10 mouse cellular contexts compared by ENCODE assay signal in the genomic region with DNA sequence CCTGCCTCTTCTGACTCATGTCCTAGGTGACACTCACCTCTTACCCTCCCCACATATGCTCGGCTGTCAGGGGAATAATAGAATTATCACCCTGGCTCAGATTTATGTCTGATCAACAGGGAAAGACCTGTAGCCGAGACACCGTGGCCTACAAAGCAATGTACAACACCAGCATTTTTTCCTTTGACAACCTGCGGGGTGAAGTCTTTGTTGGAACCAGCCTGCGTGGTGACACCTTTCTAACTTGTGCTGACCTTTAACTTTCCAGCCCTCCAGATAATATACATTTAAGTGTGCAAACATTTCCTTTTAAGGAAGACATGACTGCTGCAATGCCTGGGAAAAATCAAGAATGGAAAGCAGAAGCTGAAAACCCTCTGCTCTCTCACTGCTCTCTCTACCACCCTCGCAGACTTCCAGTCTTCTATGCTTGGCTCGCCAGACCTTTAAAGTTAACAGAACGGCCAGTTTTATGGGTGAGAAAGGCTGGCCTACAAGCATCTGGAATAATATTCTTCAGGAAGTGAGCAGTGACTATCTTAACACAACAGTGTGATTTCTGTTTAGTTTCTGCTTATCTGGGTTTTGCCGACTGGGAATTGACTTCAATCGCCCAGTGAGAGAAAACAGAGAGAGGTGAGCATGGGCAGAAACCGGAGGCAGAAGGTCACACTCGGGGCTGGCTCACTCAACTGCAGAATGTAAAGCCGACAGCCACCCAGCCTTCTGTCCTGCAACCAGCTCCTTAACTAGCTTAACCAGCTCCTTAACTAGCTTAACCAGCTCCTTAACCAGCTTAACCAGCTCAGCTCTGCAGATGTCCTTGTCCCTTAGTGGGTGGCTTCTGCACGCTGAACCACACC. TPM values are rescaled to one million over a fixed set of nuclear protein-coding genes. Genes with fewer than 3 reads are reported as not detected.
A peak's percentile ranks its signal among the peaks of the same experiment; 100 is the strongest.
DNase-seq lines count a peak whose midpoint lies in the region; ATAC-seq lines count a peak whose summit lies in the region.
"Had no signal": no experiment of that assay in that cellular context is flagged by ENCODE, and none has a peak within 500 bp of the region (broad histone marks: within the 10 kb centered on the region; RNA-seq: fewer than 3 reads in every experiment).

No protein-coding gene starts in this region.

- no peak overlapping the region for H3K9ac ChIP-seq in kidney, embryonic 15.5 days
- no peak overlapping the region for H3K9ac ChIP-seq in midbrain, embryonic 15.5 days

- H3K27me3 ChIP-seq in kidney, embryonic 15.5 days: no peaks in the 10 kb centered on the region
- no peaks in the 10 kb centered on the region for H3K27me3 ChIP-seq in embryonic facial prominence, embryonic 10.5 days (replicated peaks; ENCODE audit: low read depth, poor library complexity, severe bottlenecking)
- no peaks in the 10 kb centered on the region for H3K27me3 ChIP-seq in midbrain, embryonic 15.5 days (replicated peaks)
- H3K27me3 ChIP-seq: CH12.LX had no signal

- H3K4me2 ChIP-seq in kidney, embryonic 15.5 days: no peak overlapping the region
- H3K4me2 ChIP-seq in midbrain, embryonic 15.5 days: no peak overlapping the region

- DNase-seq in kidney, adult 8-10 months: no peak
- no peak for DNase-seq in embryonic facial prominence, embryonic 10.5 days (ENCODE audit: low spot score)
- peak; percentile 8 to 30 for DNase-seq in heart, postnatal 10 days
- DNase-seq in gastrocnemius, postnatal 4 days (ENCODE audit: low spot score in 2 of 2): no peak

- ATAC-seq in kidney, embryonic 15.5 days (replicated peaks; ENCODE audit: low FRiP score): no peak
- no peak for ATAC-seq in midbrain, embryonic 15.5 days (replicated peaks)
- ATAC-seq in CD4-positive, CD25-positive, alpha-beta regulatory T cell, adult 4 months: no peak
- ATAC-seq in erythroid progenitor cell, adult 5-6 weeks (replicated peaks; ENCODE audit: low FRiP score, poor library complexity, severe bottlenecking): no peak

- WGBS in kidney, embryonic 15.5 days: 26% methylated on average over 14 of the region's 14 CpGs
- whole genome bisulfite sequencing in embryonic facial prominence, embryonic 10.5 days: 65% methylated on average over 14 of the region's 14 CpGs
- 77% methylated on average over 14 of the region's 14 CpGs for WGBS in midbrain, embryonic 15.5 days

- H3K4me3 ChIP-seq in kidney, embryonic 15.5 days (replicated peaks): no peak overlapping the region
- no peak overlapping the region for H3K4me3 ChIP-seq in embryonic facial prominence, embryonic 10.5 days
- H3K4me3 ChIP-seq in midbrain, embryonic 15.5 days: no peak overlapping the region

- intact Hi-C loops in heart, postnatal 10 days (cut with DNase I): loop anchor here (1.0 to 5.0 kb wide), 5 partner anchors 86 to 198 kb away; no protein-coding TSS in a partner anchor

- no peaks in the 10 kb centered on the region for H3K36me3 ChIP-seq in kidney, embryonic 15.5 days
- H3K36me3 ChIP-seq in embryonic facial prominence, embryonic 10.5 days (replicated peaks): no peaks in the 10 kb centered on the region
- H3K36me3 ChIP-seq in midbrain, embryonic 15.5 days (replicated peaks): no peaks in the 10 kb centered on the region

- H3K27ac ChIP-seq in kidney, embryonic 15.5 days: peak overlapping the region; percentile 94
- H3K27ac ChIP-seq in embryonic facial prominence, embryonic 10.5 days (replicated peaks): peak overlapping the region; percentile 82
- peak overlapping the region; percentile 74 for H3K27ac ChIP-seq in midbrain, embryonic 15.5 days

- no peaks in the 10 kb centered on the region for H3K9me3 ChIP-seq in kidney, embryonic 15.5 days (replicated peaks)
- H3K9me3 ChIP-seq in embryonic facial prominence, embryonic 10.5 days: no peaks in the 10 kb centered on the region
- H3K9me3 ChIP-seq in midbrain, embryonic 15.5 days: no peaks in the 10 kb centered on the region

- peaks cover 39% of the 10 kb centered on the region for H3K4me1 ChIP-seq in kidney, embryonic 15.5 days
- H3K4me1 ChIP-seq in embryonic facial prominence, embryonic 10.5 days: peaks cover 65% of the 10 kb centered on the region
- peaks cover 36% of the 10 kb centered on the region for H3K4me1 ChIP-seq in midbrain, embryonic 15.5 days

RNA-seq across cellular contexts. Expression of gene Fndc9, which starts 20.7 kb away (rescaled TPM):
- 0.13 and 0.21 TPM in 2 replicates for polyA plus RNA-seq in kidney, embryonic 15.5 days (2015; fragmentation: Nextera tagmentation; extraction: Ambion mirVana)
- 0.26 and 0.29 TPM in 2 replicates for polyA plus RNA-seq in embryonic facial prominence, embryonic 10.5 days (2016; fragmentation: Nextera tagmentation; extraction: Ambion mirVana)
- not detected for total RNA-seq in heart, postnatal 10 days (2021)
- 8.4 and 10.0 TPM in 2 replicates for polyA plus RNA-seq in midbrain, embryonic 15.5 days (2015; fragmentation: Nextera tagmentation; extraction: Ambion mirVana)
- under 1 TPM; 0.65 to 0.79 TPM for polyA plus RNA-seq in CD4-positive, CD25-positive, alpha-beta regulatory T cell, adult 4 months (2017; shearing (Covaris generic))
- not detected for total RNA-seq in gastrocnemius, postnatal 4 days (2021)
- not detected in 2 replicates for total RNA-seq in erythroid progenitor cell, adult 5-6 weeks (2015; ENCODE audit: low replicate concordance)
- not detected in 2 replicates for total RNA-seq in erythroid progenitor cell, adult 5-6 weeks (2017; ENCODE audit: low replicate concordance)
- total RNA-seq: liver, adult 2 months had no signal
- polyA plus RNA-seq: liver, adult 2 months had no signal

RNA-seq across cellular contexts. Expression of gene Nipal4, which starts 48.3 kb away (rescaled TPM):
- 0.48 and 1.2 TPM in 2 replicates for polyA plus RNA-seq in kidney, embryonic 15.5 days (2015; fragmentation: Nextera tagmentation; extraction: Ambion mirVana)
- 0.29 and 0.71 TPM in 2 replicates for polyA plus RNA-seq in embryonic facial prominence, embryonic 10.5 days (2016; fragmentation: Nextera tagmentation; extraction: Ambion mirVana)
- under 1 TPM; 0.55 to 0.89 TPM for total RNA-seq in heart, postnatal 10 days (2021)
- 0.43 TPM in 2 replicates for polyA plus RNA-seq in midbrain, embryonic 15.5 days (2015; fragmentation: Nextera tagmentation; extraction: Ambion mirVana)
- polyA plus RNA-seq in CD4-positive, CD25-positive, alpha-beta regulatory T cell, adult 4 months (2017; shearing (Covaris generic)): under 1 TPM in 1 of 2 experiments, not detected in 1; 0.27 TPM
- under 1 TPM; 0.13 to 0.32 TPM for total RNA-seq in gastrocnemius, postnatal 4 days (2021)
- total RNA-seq in erythroid progenitor cell, adult 5-6 weeks (2015; ENCODE audit: low replicate concordance): not detected in 2 replicates
- not detected in 2 replicates for total RNA-seq in erythroid progenitor cell, adult 5-6 weeks (2017; ENCODE audit: low replicate concordance)
- total RNA-seq: liver, adult 2 months had no signal
- polyA plus RNA-seq: liver, adult 2 months had no signal

Comparison
In these comparisons a context has a peak if more than half of its experiments do, and no peak if none do; other contexts are left out.
1. DNase-seq: peak in heart, postnatal 10 days (2 of 2); none in kidney, adult 8-10 months (0 of 2), embryonic facial prominence, embryonic 10.5 days (single experiment) and gastrocnemius, postnatal 4 days (0 of 2).
2. Peak in every context shown above with its lines, with median percentiles within 50 percentile points of each other: H3K27ac ChIP-seq.